Mouse (Mus musculus): ENCODE measurements around the gene Pja2. TPM values are rescaled to one million over a fixed set of nuclear protein-coding genes. Genes with fewer than 3 reads are reported as not detected.
"Not testable (repeated sequence)": the region's sequence is repeated elsewhere in the genome, so short reads cannot be mapped to it uniquely, and the experiment has no call there.

Gene Pja2
- total and polyA plus RNA-seq, 2 experiments from 2014 or later, result 189 to 215 TPM

DNA sequence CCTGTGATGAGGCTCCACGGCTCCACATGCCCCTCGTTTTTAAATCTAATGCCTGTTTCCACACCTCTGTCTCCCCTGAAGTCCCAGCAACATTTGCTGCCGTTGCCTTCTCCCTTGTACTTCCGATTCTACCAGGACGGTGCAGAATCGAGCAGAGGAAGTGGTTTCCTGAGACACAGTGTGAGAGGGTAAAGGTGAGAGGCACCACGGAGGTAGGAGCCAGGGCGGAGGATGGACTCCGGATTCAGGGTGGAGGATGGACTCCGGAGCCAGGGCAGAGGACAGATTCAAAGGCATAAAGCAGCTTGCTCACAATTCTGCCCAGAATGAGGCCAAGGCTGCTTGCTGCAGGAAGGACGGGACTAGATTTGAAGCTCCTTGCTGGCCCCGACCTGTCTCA is 88.8 kb downstream of the Pja2 start:
- WGBS, result 76% methylated on average over 12 of the region's 12 CpGs
- H3K9me3 ChIP-seq (ENCODE audit: low read length), result no peaks in the 10 kb centered on the region
- no peak for DNase-seq (ENCODE audit: low spot score)

DNA sequence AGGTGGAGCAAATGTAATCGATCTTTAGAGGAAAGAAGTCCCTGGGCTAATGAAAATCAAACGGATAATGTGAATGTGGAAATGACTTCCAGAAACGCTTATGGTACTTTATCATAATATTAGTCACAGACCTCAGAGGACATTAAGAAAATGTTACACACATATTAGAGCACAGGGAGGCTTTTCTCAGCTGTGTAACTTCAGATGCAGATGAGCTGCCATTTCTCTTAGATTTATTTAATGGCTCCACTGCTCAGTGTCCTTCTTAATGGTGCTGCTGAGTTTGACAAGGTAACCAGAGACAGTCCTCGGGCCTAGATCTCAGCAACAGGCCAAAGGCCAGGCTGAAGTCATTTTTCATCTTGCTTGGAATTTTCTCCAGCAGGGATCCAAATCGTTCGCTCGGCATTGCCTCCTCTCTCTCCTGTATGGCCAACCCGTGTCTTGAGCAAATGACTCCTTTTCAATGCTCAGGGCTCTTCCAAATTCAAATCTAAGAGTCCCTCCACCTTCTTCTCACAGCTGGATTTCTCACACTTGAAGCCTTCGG is 89.3 kb downstream of the Pja2 start:
- Histone ChIP-seq H3K9me3 (ENCODE audit: low read length) (no peaks in the 10 kb centered on the region), H3K27ac (ENCODE audit: low read depth, low read length) (no peak overlapping the region), H3K36me3 (ENCODE audit: insufficient read depth, low read length) (no peaks in the 10 kb centered on the region), H3K9ac (replicated peaks; ENCODE audit: low read length, poor library complexity, severe bottlenecking) (no peak overlapping the region), H3K4me1 (ENCODE audit: insufficient read depth, low read length) (no peaks in the 10 kb centered on the region), H3K4me3 (ENCODE audit: low read depth, low read length) (no peak overlapping the region), H3K4me2 (ENCODE audit: low read depth, low read length, poor library complexity, severe bottlenecking) (no peak overlapping the region), H3K27me3 (ENCODE audit: insufficient read depth, low read length) (no peaks in the 10 kb centered on the region)
- 66% methylated on average over 9 of the region's 9 CpGs for WGBS
- TF ChIP-seq CTCF (IDR thresholded peaks at IDR 0.05), result no peak
- ATAC-seq (ENCODE audit: low FRiP score) (no peak), DNase-seq (ENCODE audit: low spot score) (peak; percentile 19)

More for the DNA sequence above, 88.8 kb downstream of the Pja2 start:
- Histone ChIP-seq H3K4me3 (ENCODE audit: low read depth, low read length) (no peak overlapping the region), H3K36me3 (ENCODE audit: insufficient read depth, low read length) (no peaks in the 10 kb centered on the region), H3K9ac (replicated peaks; ENCODE audit: low read length, poor library complexity, severe bottlenecking) (no peak overlapping the region), H3K4me2 (ENCODE audit: low read depth, low read length, poor library complexity, severe bottlenecking) (no peak overlapping the region), H3K27me3 (ENCODE audit: insufficient read depth, low read length) (no peaks in the 10 kb centered on the region), H3K4me1 (ENCODE audit: insufficient read depth, low read length) (no peaks in the 10 kb centered on the region), H3K27ac (ENCODE audit: low read depth, low read length) (no peak overlapping the region)
- ATAC-seq (ENCODE audit: low FRiP score), result no peak
- no peak for TF ChIP-seq CTCF (IDR thresholded peaks at IDR 0.05)

DNA sequence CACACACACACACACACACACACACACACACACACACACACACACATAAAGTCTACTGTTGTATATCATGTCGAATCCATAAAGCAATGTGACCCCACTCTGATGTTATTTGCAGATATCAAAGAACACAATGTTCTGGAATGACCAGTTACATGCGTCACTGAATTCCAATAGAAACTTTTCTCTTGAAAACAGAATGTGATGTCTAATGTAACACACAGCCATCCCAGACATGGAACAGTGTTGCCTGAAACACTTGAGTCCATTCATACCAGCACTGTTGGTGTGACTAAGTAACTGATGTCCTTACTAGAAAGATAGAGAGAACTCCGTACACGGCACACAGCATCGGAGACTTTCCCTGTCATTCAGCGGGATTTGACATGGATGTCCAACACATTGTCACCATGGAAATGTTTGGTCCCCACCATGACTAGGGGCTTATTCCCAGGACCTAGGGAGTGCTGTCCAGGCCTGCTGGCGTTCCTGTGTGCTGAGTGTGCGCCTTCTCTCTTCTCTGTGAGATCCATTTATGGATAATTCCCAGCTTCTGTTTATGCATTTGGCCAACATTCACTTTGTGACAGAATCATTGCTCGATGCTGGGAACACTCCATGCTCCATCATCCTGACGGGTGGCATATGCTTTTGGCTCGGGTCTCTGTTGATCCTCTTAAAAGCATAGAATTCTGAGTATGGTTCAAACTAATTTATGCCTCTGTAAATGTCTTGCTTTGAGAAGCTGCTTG is 90.0 kb downstream of the Pja2 start:
- WGBS, result 71% methylated on average over 11 of the region's 11 CpGs
- DNase-seq (ENCODE audit: low spot score) (peak; percentile 46), ATAC-seq (ENCODE audit: low FRiP score) (no peak)
- no peak overlapping the region for H3K4me3 ChIP-seq (ENCODE audit: low read depth, low read length)
- H3K36me3 ChIP-seq (ENCODE audit: insufficient read depth, low read length), result no peaks in the 10 kb centered on the region
- H3K4me2 ChIP-seq (ENCODE audit: low read depth, low read length, poor library complexity, severe bottlenecking), result no peak overlapping the region
- TF ChIP-seq CTCF (IDR thresholded peaks at IDR 0.05), result no peak
- H3K27me3 ChIP-seq (ENCODE audit: insufficient read depth, low read length), result no peaks in the 10 kb centered on the region
- H3K9ac ChIP-seq (replicated peaks; ENCODE audit: low read length, poor library complexity, severe bottlenecking), result no peak overlapping the region
- no peaks in the 10 kb centered on the region for H3K4me1 ChIP-seq (ENCODE audit: insufficient read depth, low read length)
- H3K9me3 ChIP-seq (ENCODE audit: low read length), result no peaks in the 10 kb centered on the region
- H3K27ac ChIP-seq (ENCODE audit: low read depth, low read length), result no peak overlapping the region

DNA sequence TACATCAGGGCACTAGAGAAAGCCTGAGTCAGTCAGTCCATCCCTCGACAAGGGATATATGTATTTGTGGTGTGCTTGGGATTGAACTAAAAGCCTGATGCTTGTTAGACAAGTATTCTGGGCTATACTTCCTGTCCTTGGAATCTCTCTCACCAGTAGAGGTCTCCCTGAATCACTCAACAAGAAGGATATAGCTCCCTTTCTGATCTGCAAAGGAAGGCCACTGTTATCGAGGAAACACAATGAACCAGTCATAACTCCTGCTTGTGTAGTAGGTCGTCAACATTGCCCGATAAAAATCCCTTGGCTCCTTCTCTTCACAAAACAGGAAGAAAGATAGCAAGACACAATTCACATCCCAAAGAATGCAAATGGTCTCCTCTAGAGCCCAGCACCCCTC is 99.6 kb downstream of the Pja2 start:
- WGBS, result 80% methylated on average over 4 of the region's 4 CpGs
- no peak overlapping the region for H3K27ac ChIP-seq (ENCODE audit: low read depth, low read length)
- ATAC-seq (ENCODE audit: low FRiP score), result no peak
- no peaks in the 10 kb centered on the region for H3K36me3 ChIP-seq (ENCODE audit: insufficient read depth, low read length)
- H3K27me3 ChIP-seq (ENCODE audit: insufficient read depth, low read length), result no peaks in the 10 kb centered on the region
- peak; percentile 23; the same call in 1 of the 2 replicates for TF ChIP-seq CTCF (IDR thresholded peaks at IDR 0.05)
- no peak for DNase-seq (ENCODE audit: low spot score)
- no peak overlapping the region for H3K9ac ChIP-seq (replicated peaks; ENCODE audit: low read length, poor library complexity, severe bottlenecking)
- H3K4me1 ChIP-seq (ENCODE audit: insufficient read depth, low read length), result no peaks in the 10 kb centered on the region
- H3K4me3 ChIP-seq (ENCODE audit: low read depth, low read length), result no peak overlapping the region
- no peak overlapping the region for H3K4me2 ChIP-seq (ENCODE audit: low read depth, low read length, poor library complexity, severe bottlenecking)
- no peaks in the 10 kb centered on the region for H3K9me3 ChIP-seq (ENCODE audit: low read length)

DNA sequence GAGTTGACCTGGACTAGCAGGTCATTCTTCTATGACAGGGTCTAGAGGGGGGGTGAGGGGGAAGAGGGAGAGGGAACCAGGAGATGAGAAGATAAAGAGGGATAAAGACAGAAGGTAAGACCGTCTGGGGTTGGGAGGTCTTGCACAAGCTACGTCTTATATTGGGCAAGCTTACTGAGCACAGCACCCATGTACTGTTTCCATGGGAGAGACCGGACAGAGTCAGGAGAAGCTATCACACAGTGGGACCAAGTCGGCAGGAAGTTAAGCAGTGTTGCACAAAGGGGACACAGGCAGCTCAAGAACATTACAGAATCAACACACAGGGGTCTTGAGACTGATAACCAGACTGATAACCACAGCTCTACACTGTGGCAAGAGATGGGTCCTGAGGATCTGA is 100.1 kb downstream of the Pja2 start:
- H3K9me3 ChIP-seq (ENCODE audit: low read length); ATAC-seq (ENCODE audit: low FRiP score); H3K4me2 ChIP-seq (ENCODE audit: low read depth, low read length, poor library complexity, severe bottlenecking); H3K27me3 ChIP-seq (ENCODE audit: insufficient read depth, low read length); H3K4me3 ChIP-seq (ENCODE audit: low read depth, low read length); DNase-seq (ENCODE audit: low spot score); H3K4me1 ChIP-seq (ENCODE audit: insufficient read depth, low read length); H3K36me3 ChIP-seq (ENCODE audit: insufficient read depth, low read length); H3K9ac ChIP-seq (replicated peaks; ENCODE audit: low read length, poor library complexity, severe bottlenecking); H3K27ac ChIP-seq (ENCODE audit: low read depth, low read length): not testable (repeated sequence)
- 93% methylated on average over 4 of the region's 4 CpGs for WGBS

DNA sequence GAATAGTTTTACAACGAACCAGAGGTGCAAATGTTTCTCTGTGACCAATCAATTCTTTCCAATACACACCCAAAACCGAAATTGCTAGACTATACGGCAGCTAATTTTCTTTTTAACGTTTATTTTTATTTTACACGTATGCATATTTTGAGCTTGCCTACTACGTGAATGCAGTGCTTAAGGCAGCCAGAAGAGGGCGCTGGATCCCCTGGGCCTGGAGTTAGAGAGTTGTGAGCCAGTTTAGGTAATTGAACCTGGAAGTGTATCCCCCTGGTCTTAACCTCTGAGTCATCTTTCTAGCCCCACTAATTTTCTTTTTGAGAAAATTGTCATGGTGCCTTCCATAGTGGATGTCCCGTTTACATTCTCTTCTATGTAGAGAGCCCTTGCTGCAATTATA is 100.5 kb downstream of the Pja2 start:
- Histone ChIP-seq H3K4me3 (ENCODE audit: low read depth, low read length) (no peak overlapping the region), H3K27ac (ENCODE audit: low read depth, low read length) (no peak overlapping the region), H3K27me3 (ENCODE audit: insufficient read depth, low read length) (no peaks in the 10 kb centered on the region), H3K9me3 (ENCODE audit: low read length) (no peaks in the 10 kb centered on the region), H3K36me3 (ENCODE audit: insufficient read depth, low read length) (no peaks in the 10 kb centered on the region), H3K4me1 (ENCODE audit: insufficient read depth, low read length) (no peaks in the 10 kb centered on the region), H3K9ac (replicated peaks; ENCODE audit: low read length, poor library complexity, severe bottlenecking) (no peak overlapping the region), H3K4me2 (ENCODE audit: low read depth, low read length, poor library complexity, severe bottlenecking) (no peak overlapping the region)
- ATAC-seq (ENCODE audit: low FRiP score) (no peak), DNase-seq (ENCODE audit: low spot score) (no peak)
- peak; percentile 51 for TF ChIP-seq CTCF (IDR thresholded peaks at IDR 0.05)
- WGBS, result 79% methylated on average over 8 of the region's 8 CpGs

Small RNA genes within 50 kb of the gene (microRNA-seq; reads per million reads assigned to microRNA genes)
- not detected for gene Gm24194 (ENCODE audit: borderline number of aligned reads)

All from midbrain, postnatal 0 days (tissue).